Mouse (Mus musculus) lung, adult 2 months (tissue): ENCODE data around the gene Ckap5.

Experiments used
- CTCF ChIP-seq: fragments of 200-500 bp; IDR thresholded peaks from 2 replicates; pipeline ENCODE4 v1.5.1; 2011; ENCODE audit warnings: mild to moderate bottlenecking, low read length, control low read depth; ENCODE audit not compliant: insufficient read depth
- POLR2A ChIP-seq: fragments of 200-500 bp; IDR thresholded peaks from 2 replicates; pipeline ENCODE4 v1.6.1; 2011; ENCODE audit warnings: low read depth, mild to moderate bottlenecking, control low read depth, low read length, borderline replicate concordance; ENCODE audit errors: extremely low read depth

DNA sequence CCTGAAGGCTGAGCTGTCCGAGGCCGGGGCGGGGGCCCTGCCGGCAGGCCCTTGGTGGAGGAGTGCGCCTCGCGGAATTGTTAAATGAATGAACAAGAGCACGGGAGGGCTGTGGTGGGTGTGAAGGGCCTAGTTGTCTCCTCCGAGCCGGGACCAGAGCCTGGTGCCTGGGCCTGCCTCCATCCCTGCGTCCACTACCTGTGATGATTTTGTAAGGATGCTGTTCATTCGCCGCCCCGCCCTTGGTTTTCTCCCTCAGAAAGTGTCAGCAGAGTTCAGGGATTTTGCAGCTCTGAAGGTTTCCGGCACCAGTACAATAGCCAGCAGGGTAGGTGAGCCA, 555 bp downstream of the Ckap5 start:
- TF ChIP-seq CTCF (no peak), POLR2A (no peak)
